Mouse (Mus musculus): ENCODE data around the gene Nepn.

DNA sequence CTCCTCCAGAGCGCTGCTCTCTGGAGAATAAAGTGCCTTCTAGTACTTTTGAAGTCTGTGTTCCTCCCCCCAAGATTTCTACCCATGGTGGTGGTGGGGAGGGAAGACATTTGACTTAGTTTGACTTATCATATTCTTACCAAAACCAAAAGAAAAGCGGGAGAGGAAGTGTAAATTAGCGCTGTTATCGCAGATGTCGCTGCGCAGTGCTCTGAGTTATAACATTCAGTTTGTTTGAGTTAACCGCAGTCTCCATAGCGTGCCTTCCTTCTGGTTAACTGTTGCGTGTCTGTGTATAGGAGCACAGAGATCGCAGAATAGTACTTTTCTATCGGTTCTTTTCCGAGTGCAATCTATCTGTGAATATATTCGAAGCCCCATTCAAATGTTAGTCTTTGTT, 16.4 kb downstream of the Nepn start:
- TF ChIP-seq CTCF (conservative IDR thresholded peaks at IDR 0.05 in 1 of 2, IDR thresholded peaks at IDR 0.05 in 1 of 2; ENCODE audit: low read depth in 2 of 2, low read length in 2 of 2) (no peak), CHD1 (IDR thresholded peaks at IDR 0.05; ENCODE audit: low read depth, low read length) (no peak), ZNF384 (IDR thresholded peaks at IDR 0.05; ENCODE audit: low read depth, low read length) (no peak), PAX5 (IDR thresholded peaks at IDR 0.05; ENCODE audit: low read length) (no peak), MEF2A (IDR thresholded peaks at IDR 0.05; ENCODE audit: borderline replicate concordance, low read depth, low read length) (no peak)
